Mouse (Mus musculus) CH12.LX (cell line): ENCODE measurements around the gene Lgi2. TPM values are rescaled to one million over a fixed set of nuclear protein-coding genes. Genes with fewer than 3 reads are reported as not detected.

Experiments used
- DNase-seq: peaks from one replicate; pipeline ENCODE4 v3.0.0-alpha.2; 2013; ENCODE audit errors: extremely low read depth
- H3K27ac ChIP-seq: 2 replicates; pipeline ENCODE4 v1.5.1; 2012; ENCODE audit warnings: low read depth, mild to moderate bottlenecking, control low read depth, moderate library complexity; ENCODE audit not compliant: insufficient read depth
- H3K27me3 ChIP-seq: replicated peaks from 2 replicates; pipeline ENCODE3; 2012; ENCODE audit warnings: inconsistent platforms
- H3K36me3 ChIP-seq, 2 experiments: replicated peaks in 1 of 2; 2 replicates each; pipeline versions ENCODE3 to v1.6.1; 2012; ENCODE audit warnings: inconsistent platforms in 1 of 2, low read length in 1 of 2, mild to moderate bottlenecking in 1 of 2, mixed read lengths in 1 of 2, moderate library complexity in 1 of 2; ENCODE audit not compliant: control insufficient read depth in 1 of 2, insufficient read depth in 1 of 2
- H3K4me1 ChIP-seq, 2 experiments: 2 replicates each; pipeline ENCODE4 v1.6.1; 2012; ENCODE audit warnings: inconsistent platforms in 1 of 2, moderate library complexity in 1 of 2; ENCODE audit not compliant: insufficient read depth in 2 of 2, control insufficient read depth in 1 of 2
- H3K4me2 ChIP-seq: 2 replicates; pipeline ENCODE4 v1.6.1; 2012; ENCODE audit warnings: low read depth, mild to moderate bottlenecking, control low read depth; ENCODE audit not compliant: poor library complexity, insufficient read depth, severe bottlenecking
- H3K4me3 ChIP-seq, 3 experiments: fragments of 150-350 bp in 1 of 3; sonication (generic) in 1 of 3; replicated peaks in 1 of 3; 2 replicates each; pipeline versions ENCODE3 to v1.5.1; 2011 to 2012; ENCODE audit warnings: low read depth in 2 of 3, low read length in 2 of 3, mild to moderate bottlenecking in 2 of 3, moderate library complexity in 2 of 3, control low read depth in 1 of 3, improper control_type of control experiment in 1 of 3, inconsistent platforms in 1 of 3, mixed read lengths in 1 of 3; ENCODE audit not compliant: poor library complexity in 1 of 3
- H3K79me2 ChIP-seq: replicated peaks from 2 replicates; pipeline ENCODE4 v1.6.1; 2012; ENCODE audit warnings: mild to moderate bottlenecking, moderate library complexity; ENCODE audit not compliant: control insufficient read depth, poor library complexity, insufficient read depth, severe bottlenecking; ENCODE audit errors: extremely low read depth
- H3K9ac ChIP-seq: 2 replicates; pipeline ENCODE4 v1.6.1; 2012; ENCODE audit warnings: low read depth, mild to moderate bottlenecking, control low read depth, moderate library complexity; ENCODE audit not compliant: insufficient read depth
- H3K9me3 ChIP-seq: replicated peaks from 2 replicates; pipeline ENCODE3; 2012; ENCODE audit warnings: low read length, inconsistent platforms, mixed read lengths
- CTCF ChIP-seq, 2 experiments: IDR thresholded peaks in 1 of 2; conservative IDR thresholded peaks in 1 of 2; 2 replicates each; pipeline ENCODE4 v1.5.1; 2011 to 2012; ENCODE audit warnings: low read depth in 2 of 2, low read length in 2 of 2, improper control_type of control experiment in 1 of 2, inconsistent platforms in 1 of 2, mild to moderate bottlenecking in 1 of 2, moderate library complexity in 1 of 2
- E2F4 ChIP-seq: IDR thresholded peaks from 2 replicates; pipeline ENCODE4 v1.6.1; 2011; ENCODE audit warnings: low read depth, low read length, improper control_type of control experiment; ENCODE audit not compliant: insufficient replicate concordance
- EP300 ChIP-seq: IDR thresholded peaks from 2 replicates; pipeline ENCODE4 v1.6.1; 2011; ENCODE audit warnings: low read length, improper control_type of control experiment
- IRF4 ChIP-seq: IDR thresholded peaks from 2 replicates; pipeline ENCODE4 v1.6.1; 2014; ENCODE audit warnings: low read depth, mild to moderate bottlenecking, inconsistent platforms, low read length, improper control_type of control experiment
- JUND ChIP-seq: conservative IDR thresholded peaks from 2 replicates; pipeline ENCODE4 v1.6.1; 2011; ENCODE audit warnings: low read depth, low read length, improper control_type of control experiment
- MAFK ChIP-seq: IDR thresholded peaks from 2 replicates; pipeline ENCODE4 v1.6.1; 2011; ENCODE audit warnings: low read length, improper control_type of control experiment; ENCODE audit not compliant: insufficient replicate concordance
- NELFE ChIP-seq: IDR thresholded peaks from 2 replicates; pipeline ENCODE4 v1.6.1; 2011; ENCODE audit warnings: low read depth, low read length, improper control_type of control experiment
- ZKSCAN1 ChIP-seq: IDR thresholded peaks from 2 replicates; pipeline ENCODE4 v1.6.1; 2012; ENCODE audit warnings: low read depth, inconsistent platforms, low read length, improper control_type of control experiment, borderline replicate concordance
- dilution Hi-C: fragments of 300-500 bp; cut with MboI; formaldehyde crosslinking; loops from 2 replicates; pipeline ENCODE4 v1.14.3; 2020; ENCODE audit warnings: low sequenced_read_pairs; ENCODE audit not compliant: extremely low pct_unique_long_range_greater_than_20kb, extremely low pct_ligation_motif_present
- in situ Hi-C: fragments of 300-500 bp; cut with MboI; formaldehyde crosslinking; loops from 3 replicates; pipeline ENCODE4 v1.14.3; 2019; ENCODE audit warnings: low sequenced_read_pairs, low pct_ligation_motif_present, low pct_unique_long_range_greater_than_20kb, mixed read lengths
- polyA plus RNA-seq: library from polyadenylated mRNA; unstranded; fragments of >175 nt; gene quantifications from 2 replicates; pipeline ENCODE4 v1.2.1, GENCODE M21; 2012; ENCODE audit warnings: low read depth; ENCODE audit not compliant: insufficient read length
- total RNA-seq, 2 experiments: library from RNA; depleted of rRNA; stranded (reverse); fragments of 300-350 nt in 1 of 2; fragments of >200 nt in 1 of 2; gene quantifications; 2 replicates each; pipeline ENCODE4 v1.2.3; 2012 to 2014

Lgi2 gene
- total and polyA plus RNA-seq, 3 experiments: not detected

DNA sequence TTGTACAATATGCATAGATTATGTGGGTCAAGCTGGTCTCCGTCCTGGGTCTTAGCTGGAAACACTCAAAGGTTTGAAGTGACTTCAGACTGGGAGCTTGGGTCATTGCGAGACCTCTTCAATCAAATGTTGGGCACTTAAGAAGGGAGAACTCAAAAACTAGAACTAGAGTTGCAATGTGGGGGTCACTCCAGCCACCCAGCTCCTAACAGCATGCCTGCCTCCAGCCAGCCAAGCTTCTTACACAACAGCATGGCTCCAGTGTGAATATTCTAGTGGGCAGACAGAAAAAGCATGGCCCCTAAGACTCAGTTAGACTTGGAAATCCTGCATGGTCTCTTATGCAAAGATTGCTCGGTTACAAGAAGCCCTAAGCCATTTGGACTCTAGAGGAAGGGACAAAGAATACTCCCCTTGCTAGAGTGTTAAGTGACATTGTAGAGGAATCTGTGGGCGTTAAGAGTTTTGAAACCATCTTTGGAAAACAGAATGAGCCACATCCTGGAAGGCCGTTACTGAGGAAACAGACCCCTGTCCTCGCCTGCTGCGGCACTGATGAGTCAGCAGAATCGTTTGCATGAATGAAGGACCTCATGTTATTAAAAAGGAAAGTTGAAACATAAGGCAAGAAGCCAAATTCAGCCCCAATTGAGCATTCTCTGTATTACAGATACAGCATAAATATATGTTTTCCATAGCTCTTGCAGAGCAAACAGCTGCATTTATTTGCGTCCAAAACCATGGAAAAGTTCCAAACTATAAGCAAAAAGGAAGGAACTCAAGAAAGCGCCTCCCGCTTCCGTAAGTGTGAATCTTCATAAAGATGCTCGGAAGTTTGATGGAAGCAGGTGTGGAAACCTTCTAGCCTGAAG, 78.5 kb downstream of the Lgi2 start:
- in situ Hi-C loops: no loop called here
- no peak for DNase-seq
- TF ChIP-seq CTCF (conservative IDR thresholded peaks at IDR 0.05 in 1 of 2, IDR thresholded peaks at IDR 0.05 in 1 of 2; ENCODE audit: low read depth in 2 of 2, low read length in 2 of 2) (no peak), IRF4 (no peak), EP300 (no peak), ZKSCAN1 (no peak), JUND (no peak), MAFK (peak; percentile 57; the same call in 1 of the 2 replicates), NELFE (no peak), E2F4 (no peak)
- TF ChIP-seq, all 38 proteins: peak for 1
- Histone ChIP-seq H3K4me3 (no peak overlapping the region), H3K79me2 (no peaks in the 10 kb centered on the region), H3K27ac (no peak overlapping the region), H3K36me3 (no peaks in the 10 kb centered on the region), H3K27me3 (no peaks in the 10 kb centered on the region), H3K9me3 (no peaks in the 10 kb centered on the region), H3K4me2 (no peak overlapping the region), H3K4me1 (peaks cover 0 to 4% of the 10 kb centered on the region in 2 experiments; a peak in 2 of 4 replicates), H3K9ac (no peak overlapping the region)
- dilution Hi-C loops: no loop called here

Other genes with a start within 250 kb of the Lgi2 start
- not detected in 2 replicates for gene Sod3, start 202.7 kb downstream of the Lgi2 start, total RNA-seq (2012; rRNA removed)
- gene Sod3, start 202.7 kb downstream of the Lgi2 start, total RNA-seq (2014; rRNA removed): not detected in 2 replicates
- gene Sod3, start 202.7 kb downstream of the Lgi2 start, polyA plus RNA-seq: not detected in 2 replicates
- not detected in 2 replicates for gene Ccdc149, start 94.9 kb downstream of the Lgi2 start, total RNA-seq (2012; rRNA removed)
- gene Ccdc149, start 94.9 kb downstream of the Lgi2 start, total RNA-seq (2014; rRNA removed): not detected in 2 replicates
- gene Ccdc149, start 94.9 kb downstream of the Lgi2 start, polyA plus RNA-seq: not detected in 2 replicates
- 8.7 and 9.1 TPM in 2 replicates for gene Sepsecs, start 103.2 kb upstream of the Lgi2 start, total RNA-seq (2012; rRNA removed)
- 10.8 and 11.7 TPM in 2 replicates for gene Sepsecs, start 103.2 kb upstream of the Lgi2 start, total RNA-seq (2014; rRNA removed)
- gene Sepsecs, start 103.2 kb upstream of the Lgi2 start, polyA plus RNA-seq: 9.3 TPM in 2 replicates
- 14.5 and 17.0 TPM in 2 replicates for gene Pi4k2b, start 175.1 kb upstream of the Lgi2 start, total RNA-seq (2012; rRNA removed)
- 27.1 and 31.7 TPM in 2 replicates for gene Pi4k2b, start 175.1 kb upstream of the Lgi2 start, total RNA-seq (2014; rRNA removed)
- 9.9 and 10.8 TPM in 2 replicates for gene Pi4k2b, start 175.1 kb upstream of the Lgi2 start, polyA plus RNA-seq
- gene Zcchc4, start 208.9 kb upstream of the Lgi2 start, total RNA-seq (2012; rRNA removed): 14.3 and 14.8 TPM in 2 replicates
- 18.9 and 21.0 TPM in 2 replicates for gene Zcchc4, start 208.9 kb upstream of the Lgi2 start, total RNA-seq (2014; rRNA removed)
- gene Zcchc4, start 208.9 kb upstream of the Lgi2 start, polyA plus RNA-seq: 14.3 and 17.2 TPM in 2 replicates